In genomic region chr5:75402631-75403030, GRCm38 (mm10) we compare ENCODE assay signal across 21 mouse cellular contexts.
DNase-seq lines count a peak whose midpoint lies in the region; ATAC-seq and TF ChIP-seq lines count a peak whose summit lies in the region.
"Had no signal": no experiment of that assay in that cellular context is flagged by ENCODE, and none has a peak within 500 bp of the region (broad histone marks: within the 10 kb centered on the region; RNA-seq: fewer than 3 reads in every experiment).

No protein-coding gene starts in this region.

- H3K4me1 ChIP-seq in embryonic facial prominence, embryonic 14.5 days (ENCODE audit: control insufficient read depth, insufficient read depth, low read length), result peaks cover 15% of the 10 kb centered on the region
- H3K4me1 ChIP-seq in embryonic facial prominence, embryonic 10.5 days, result peaks cover 30% of the 10 kb centered on the region
- peaks cover 12% of the 10 kb centered on the region for H3K4me1 ChIP-seq in lung, embryonic 14.5 days (ENCODE audit: insufficient read depth)

- no peak overlapping the region for H3K4me3 ChIP-seq in embryonic facial prominence, embryonic 14.5 days (ENCODE audit: low read depth, low read length)
- no peak overlapping the region for H3K4me3 ChIP-seq in embryonic facial prominence, embryonic 10.5 days
- H3K4me3 ChIP-seq in lung, embryonic 14.5 days (ENCODE audit: low read depth, low read length), result no peak overlapping the region
- H3K4me3 ChIP-seq: embryonic facial prominence, embryonic 12.5 days; forebrain, embryonic 15.5 days; hindbrain, embryonic 10.5 days; midbrain, embryonic 12.5 days; neural tube, embryonic 13.5 days had no signal

- H3K4me2 ChIP-seq in embryonic facial prominence, embryonic 14.5 days (ENCODE audit: low read depth, low read length), result no peak overlapping the region
- H3K4me2 ChIP-seq in lung, embryonic 14.5 days, result no peak overlapping the region
- H3K4me2 ChIP-seq: embryonic facial prominence, embryonic 12.5 days; forebrain, embryonic 15.5 days; midbrain, embryonic 12.5 days; neural tube, embryonic 13.5 days had no signal

- H3K9me3 ChIP-seq in embryonic facial prominence, embryonic 14.5 days (ENCODE audit: control insufficient read depth, low read length), result no peaks in the 10 kb centered on the region
- H3K9me3 ChIP-seq in embryonic facial prominence, embryonic 10.5 days, result no peaks in the 10 kb centered on the region
- no peaks in the 10 kb centered on the region for H3K9me3 ChIP-seq in lung, embryonic 14.5 days (ENCODE audit: low read depth, low read length)
- H3K9me3 ChIP-seq: embryonic facial prominence, embryonic 12.5 days; forebrain, embryonic 15.5 days; G1E; hindbrain, embryonic 10.5 days; midbrain, embryonic 12.5 days; neural tube, embryonic 13.5 days had no signal

- no peak for TF ChIP-seq CTCF in lung, embryonic 14.5 days (IDR thresholded peaks at IDR 0.05; ENCODE audit: low read depth)
- no peak for TF ChIP-seq CTCF in brain, embryonic 14.5 days (IDR thresholded peaks at IDR 0.05; ENCODE audit: borderline replicate concordance, extremely low read depth, insufficient read depth, insufficient read length)

- DNase-seq in embryonic facial prominence, embryonic 14.5 days (ENCODE audit: low spot score), result peak; percentile 45
- no peak for DNase-seq in embryonic facial prominence, embryonic 10.5 days (ENCODE audit: low spot score)
- peak; percentile 88 for DNase-seq in lung, embryonic 14.5 days
- no peak for DNase-seq in lung, adult 18-20 months
- DNase-seq in brain, embryonic 14.5 days (ENCODE audit: low read depth), result peak; percentile 47
- DNase-seq in kidney, postnatal 36 days, result peak; percentile 53 to 72
- no peak for DNase-seq in yolk sac, embryonic 10.5 days (ENCODE audit: low spot score)
- DNase-seq: adrenal gland, postnatal 36 days; cerebellum, adult 8-10 months; gastrocnemius, postnatal 25 days; layer of hippocampus, postnatal 36 days; lung, adult 2 months; right cerebral cortex, adult 18-20 months; thymus, postnatal 36 days had no signal

- ATAC-seq in embryonic facial prominence, embryonic 14.5 days (ENCODE audit: low read depth), result no peak
- peak; percentile 67; the same call in 1 of the 2 replicates for ATAC-seq in lung, embryonic 14.5 days (ENCODE audit: insufficient read depth)
- ATAC-seq in granulocyte monocyte progenitor cell, adult 5-6 weeks (replicated peaks; ENCODE audit: poor library complexity, severe bottlenecking), result no peak
- ATAC-seq: forebrain, embryonic 15.5 days had no signal

- H3K27ac ChIP-seq in embryonic facial prominence, embryonic 14.5 days (replicated peaks; ENCODE audit: low read depth, low read length), result no peak overlapping the region
- no peak overlapping the region for H3K27ac ChIP-seq in embryonic facial prominence, embryonic 10.5 days (replicated peaks)
- no peak overlapping the region for H3K27ac ChIP-seq in lung, embryonic 14.5 days (ENCODE audit: low read depth)
- H3K27ac ChIP-seq: embryonic facial prominence, embryonic 12.5 days; forebrain, embryonic 15.5 days; hindbrain, embryonic 10.5 days; midbrain, embryonic 12.5 days; neural tube, embryonic 13.5 days had no signal

- H3K9ac ChIP-seq in embryonic facial prominence, embryonic 14.5 days (ENCODE audit: low read depth, low read length), result no peak overlapping the region
- H3K9ac ChIP-seq in lung, embryonic 14.5 days, result no peak overlapping the region
- H3K9ac ChIP-seq: embryonic facial prominence, embryonic 12.5 days; forebrain, embryonic 15.5 days; midbrain, embryonic 12.5 days; neural tube, embryonic 13.5 days had no signal

- H3K27me3 ChIP-seq in embryonic facial prominence, embryonic 14.5 days (replicated peaks; ENCODE audit: control insufficient read depth, insufficient read depth, low read length), result no peaks in the 10 kb centered on the region
- no peaks in the 10 kb centered on the region for H3K27me3 ChIP-seq in embryonic facial prominence, embryonic 10.5 days (replicated peaks; ENCODE audit: low read depth, poor library complexity, severe bottlenecking)
- no peaks in the 10 kb centered on the region for H3K27me3 ChIP-seq in lung, embryonic 14.5 days (ENCODE audit: insufficient read depth, low read length)
- H3K27me3 ChIP-seq: forebrain, embryonic 15.5 days; neural tube, embryonic 13.5 days had no signal

- TF ChIP-seq POLR2A in brain, embryonic 14.5 days (IDR thresholded peaks at IDR 0.05; ENCODE audit: borderline replicate concordance, extremely low read depth, insufficient read depth, insufficient read length, poor library complexity, severe bottlenecking), result no peak

- no peaks in the 10 kb centered on the region for H3K36me3 ChIP-seq in embryonic facial prominence, embryonic 14.5 days (ENCODE audit: control insufficient read depth, insufficient read depth, low read length)
- H3K36me3 ChIP-seq in embryonic facial prominence, embryonic 10.5 days (replicated peaks), result no peaks in the 10 kb centered on the region
- H3K36me3 ChIP-seq in lung, embryonic 14.5 days (ENCODE audit: insufficient read depth), result no peaks in the 10 kb centered on the region
- H3K36me3 ChIP-seq: embryonic facial prominence, embryonic 12.5 days; forebrain, embryonic 15.5 days; G1E; hindbrain, embryonic 10.5 days; midbrain, embryonic 12.5 days; neural tube, embryonic 13.5 days had no signal

- 20% methylated on average over 3 of the region's 3 CpGs for WGBS in embryonic facial prominence, embryonic 14.5 days
- 75% methylated on average over 3 of the region's 3 CpGs for WGBS in embryonic facial prominence, embryonic 10.5 days
- 22% methylated on average over 3 of the region's 3 CpGs for WGBS in lung, embryonic 14.5 days

Comparison
In these comparisons a context has a peak if more than half of its experiments do, and no peak if none do; other contexts are left out.
1. DNase-seq: peak in embryonic facial prominence, embryonic 14.5 days (single experiment), lung, embryonic 14.5 days (single experiment), brain, embryonic 14.5 days (single experiment) and kidney, postnatal 36 days (2 of 2); none in embryonic facial prominence, embryonic 10.5 days (single experiment), lung, adult 18-20 months (0 of 2) and yolk sac, embryonic 10.5 days (single experiment).